Mouse (Mus musculus) neural tube, embryonic 14.5 days (tissue): ENCODE data around the gene Rnls. TPM values are rescaled to one million over a fixed set of nuclear protein-coding genes. Genes with fewer than 3 reads are reported as not detected.

Source experiments
- ATAC-seq: fragments of 200-750 bp; cut with Nextera tagmentation; 2 replicates; pipeline ENCODE4 v1.8.0; 2017; ENCODE audit warnings: low read depth, mild to moderate bottlenecking, moderate TSS enrichment, moderate library complexity
- H3K27ac ChIP-seq: fragments of 300-500 bp; sonication (generic); 2 replicates; pipeline ENCODE4 v1.5.1; 2014; ENCODE audit warnings: low read depth, mild to moderate bottlenecking, control low read depth, low read length, moderate library complexity, mixed read lengths
- H3K27me3 ChIP-seq: fragments of 300-500 bp; sonication (generic); 2 replicates; pipeline ENCODE4 v1.6.1; 2014; ENCODE audit warnings: low read length; ENCODE audit not compliant: control insufficient read depth, insufficient read depth
- H3K36me3 ChIP-seq: fragments of 300-500 bp; sonication (generic); 2 replicates; pipeline ENCODE4 v1.6.1; 2014; ENCODE audit warnings: low read length, mixed read lengths; ENCODE audit not compliant: control insufficient read depth, insufficient read depth
- H3K4me1 ChIP-seq: fragments of 300-500 bp; sonication (generic); 2 replicates; pipeline ENCODE4 v1.6.1; 2014; ENCODE audit warnings: low read length; ENCODE audit not compliant: control insufficient read depth, insufficient read depth
- H3K4me2 ChIP-seq: fragments of 300-500 bp; sonication (generic); 2 replicates; pipeline ENCODE4 v1.6.1; 2014; ENCODE audit warnings: mild to moderate bottlenecking, low read depth, low read length, control low read depth
- H3K4me3 ChIP-seq: fragments of 300-500 bp; sonication (generic); 2 replicates; pipeline ENCODE4 v1.5.1; 2014; ENCODE audit warnings: low read depth, low read length, control low read depth, mixed read lengths
- H3K9ac ChIP-seq: fragments of 300-500 bp; sonication (generic); replicated peaks from 2 replicates; pipeline ENCODE4 v1.6.1; 2014; ENCODE audit warnings: low read depth, mild to moderate bottlenecking, control low read depth, low read length, mixed read lengths
- H3K9me3 ChIP-seq: fragments of 300-500 bp; sonication (generic); 2 replicates; pipeline ENCODE4 v1.6.1; 2016; ENCODE audit warnings: low read length; ENCODE audit not compliant: control insufficient read depth
- WGBS: fragments of 180-500 bp; shearing (Covaris S2); extraction: QIAGEN DNeasy Blood & Tissue Kit; methylation state at CpG from one replicate; pipeline ENCODE4 v1.1.7; 2014; 5-methylcytosine and 5-hydroxymethylcytosine counted together
- polyA plus RNA-seq: library from polyadenylated mRNA; unstranded; fragments of >200 nt; fragmentation: Nextera tagmentation; extraction: Ambion mirVana; gene quantifications from 2 replicates; pipeline ENCODE4 v1.2.1, GENCODE M21; 2014

The Rnls gene
- polyA plus RNA-seq, 1 experiment from 2014 or later: 12.2 TPM

DNA sequence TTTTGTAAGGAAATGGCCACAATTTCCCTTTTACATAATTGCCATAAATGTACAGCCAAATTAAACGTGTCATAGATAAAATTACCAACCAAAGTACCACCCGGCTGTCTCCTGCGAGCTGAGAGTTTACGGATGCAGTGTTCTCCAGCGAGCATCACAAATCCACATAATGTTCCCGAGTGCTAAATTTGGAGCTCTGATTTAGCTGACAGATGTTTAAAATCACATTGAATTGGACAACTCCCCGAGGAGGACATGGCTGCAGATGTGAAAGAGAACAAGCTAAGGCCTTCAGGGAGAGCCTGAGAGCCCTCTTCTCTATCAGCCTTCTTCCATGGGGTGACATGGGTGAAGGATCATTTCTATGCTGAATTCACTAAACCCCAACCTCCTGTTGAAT, 278.3 kb downstream of the Rnls start:
- no peak for ATAC-seq
- no peak overlapping the region for H3K4me2 ChIP-seq
- no peaks in the 10 kb centered on the region for H3K9me3 ChIP-seq
- H3K9ac ChIP-seq: no peak overlapping the region
- 72% methylated on average over 7 of the region's 7 CpGs for WGBS
- H3K4me1 ChIP-seq: no peaks in the 10 kb centered on the region
- H3K27ac ChIP-seq: no peak overlapping the region
- no peaks in the 10 kb centered on the region for H3K36me3 ChIP-seq
- H3K4me3 ChIP-seq: no peak overlapping the region
- H3K27me3 ChIP-seq: no peaks in the 10 kb centered on the region

GRCm38 (mm10) chr19:33110404-33110803, 281.7 kb downstream of the Rnls start:
- Histone ChIP-seq H3K4me2 (no peak overlapping the region), H3K9me3 (no peaks in the 10 kb centered on the region), H3K9ac (no peak overlapping the region), H3K4me1 (no peaks in the 10 kb centered on the region), H3K4me3 (no peak overlapping the region), H3K27me3 (no peaks in the 10 kb centered on the region), H3K27ac (no peak overlapping the region), H3K36me3 (no peaks in the 10 kb centered on the region)
- no peak for ATAC-seq
- 76% methylated on average over 9 of the region's 9 CpGs for WGBS

GRCm38 (mm10) chr19:33109941-33110371, 282.1 kb downstream of the Rnls start:
- peak; percentile 49; the same call in 1 of the 2 replicates for ATAC-seq
- no peaks in the 10 kb centered on the region for H3K9me3 ChIP-seq
- no peaks in the 10 kb centered on the region for H3K36me3 ChIP-seq
- no peaks in the 10 kb centered on the region for H3K27me3 ChIP-seq
- H3K4me3 ChIP-seq: no peak overlapping the region
- H3K27ac ChIP-seq: no peak overlapping the region
- H3K4me1 ChIP-seq: no peaks in the 10 kb centered on the region
- H3K4me2 ChIP-seq: no peak overlapping the region
- no peak overlapping the region for H3K9ac ChIP-seq
- WGBS: 42% methylated on average over 6 of the region's 6 CpGs

- ATAC-seq: no peak
- Histone ChIP-seq H3K9ac (no peak overlapping the region), H3K4me1 (no peaks in the 10 kb centered on the region), H3K27me3 (no peaks in the 10 kb centered on the region), H3K4me3 (no peak overlapping the region), H3K4me2 (no peak overlapping the region), H3K27ac (no peak overlapping the region), H3K9me3 (no peaks in the 10 kb centered on the region), H3K36me3 (no peaks in the 10 kb centered on the region)
- WGBS: 89% methylated on average over 7 of the region's 7 CpGs
Measured at GRCm38 (mm10) chr19:33109141-33109540, 283.0 kb downstream of the Rnls start.

DNA sequence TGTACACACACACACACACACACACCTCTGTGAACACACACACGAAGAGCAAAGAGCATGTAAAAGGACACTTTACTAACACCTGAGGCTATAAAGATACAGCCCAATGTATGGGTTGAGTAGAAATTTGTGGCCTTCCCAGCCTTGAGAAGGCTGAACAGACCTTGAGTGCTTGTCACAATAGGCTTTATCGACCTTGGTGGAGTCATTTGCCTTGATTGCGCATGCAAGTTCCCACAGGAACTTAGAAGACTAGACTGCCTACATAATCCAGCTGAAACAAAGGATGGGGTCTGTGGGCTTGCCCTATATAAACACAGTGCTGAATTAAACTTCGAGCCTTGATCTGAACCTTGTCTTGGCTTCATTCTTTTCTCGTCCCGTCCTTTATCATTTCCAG, 288.2 kb downstream of the Rnls start:
- no peaks in the 10 kb centered on the region for H3K4me1 ChIP-seq
- H3K36me3 ChIP-seq: no peaks in the 10 kb centered on the region
- no peaks in the 10 kb centered on the region for H3K9me3 ChIP-seq
- H3K9ac ChIP-seq: no peak overlapping the region
- H3K4me3 ChIP-seq: no peak overlapping the region
- no peak overlapping the region for H3K4me2 ChIP-seq
- no peak overlapping the region for H3K27ac ChIP-seq
- WGBS: 94% methylated on average over 6 of the region's 6 CpGs
- H3K27me3 ChIP-seq: no peaks in the 10 kb centered on the region
- no peak for ATAC-seq

GRCm38 (mm10) chr19:33102783-33103139, 289.3 kb downstream of the Rnls start:
- Histone ChIP-seq H3K4me2 (no peak overlapping the region), H3K36me3 (no peaks in the 10 kb centered on the region), H3K4me1 (no peaks in the 10 kb centered on the region), H3K27ac (no peak overlapping the region), H3K9me3 (no peaks in the 10 kb centered on the region), H3K27me3 (no peaks in the 10 kb centered on the region), H3K9ac (no peak overlapping the region), H3K4me3 (no peak overlapping the region)
- ATAC-seq: no peak
- 70% methylated on average over 7 of the region's 7 CpGs for WGBS

DNA sequence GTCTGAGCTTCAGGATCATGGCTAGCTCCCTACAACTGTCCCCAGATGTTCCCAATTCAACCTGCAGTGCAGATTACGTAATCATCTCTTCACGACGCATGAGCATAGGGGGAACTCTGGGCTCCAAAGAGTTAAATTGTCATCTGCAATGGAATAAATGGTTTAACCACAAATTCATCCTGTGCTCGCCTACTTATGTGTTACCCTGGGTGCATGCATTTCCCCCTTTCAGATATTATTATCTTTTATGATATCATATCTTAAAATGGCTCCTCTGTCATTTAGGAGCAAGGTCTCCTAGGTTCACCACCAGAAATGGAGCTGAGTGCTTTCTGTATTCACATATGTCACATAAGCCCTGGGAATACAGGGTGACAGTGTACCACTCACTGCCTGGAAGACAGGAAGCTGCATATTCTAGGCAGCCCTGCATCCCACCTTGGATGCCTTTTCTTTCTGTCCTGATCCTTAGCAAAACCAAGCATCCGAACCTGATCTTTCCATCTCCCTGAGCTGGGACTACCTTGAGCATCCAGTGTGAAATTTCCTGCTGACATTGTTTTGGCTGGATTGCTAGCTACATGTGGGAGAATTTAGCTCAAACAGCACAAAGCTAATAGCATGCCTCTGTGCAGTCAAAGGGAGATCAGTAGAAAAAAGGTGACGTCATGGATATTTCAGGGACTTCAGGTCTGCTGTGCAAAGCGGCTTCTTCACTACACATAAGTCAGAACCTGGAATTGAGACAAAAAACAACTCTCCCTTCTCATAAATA, 289.9 kb downstream of the Rnls start:
- no peaks in the 10 kb centered on the region for H3K4me1 ChIP-seq
- H3K4me2 ChIP-seq: no peak overlapping the region
- no peak overlapping the region for H3K27ac ChIP-seq
- no peak overlapping the region for H3K9ac ChIP-seq
- H3K27me3 ChIP-seq: no peaks in the 10 kb centered on the region
- no peaks in the 10 kb centered on the region for H3K36me3 ChIP-seq
- ATAC-seq: peak; percentile 45
- 69% methylated on average over 7 of the region's 7 CpGs for WGBS
- H3K4me3 ChIP-seq: no peak overlapping the region
- H3K9me3 ChIP-seq: no peaks in the 10 kb centered on the region

DNA sequence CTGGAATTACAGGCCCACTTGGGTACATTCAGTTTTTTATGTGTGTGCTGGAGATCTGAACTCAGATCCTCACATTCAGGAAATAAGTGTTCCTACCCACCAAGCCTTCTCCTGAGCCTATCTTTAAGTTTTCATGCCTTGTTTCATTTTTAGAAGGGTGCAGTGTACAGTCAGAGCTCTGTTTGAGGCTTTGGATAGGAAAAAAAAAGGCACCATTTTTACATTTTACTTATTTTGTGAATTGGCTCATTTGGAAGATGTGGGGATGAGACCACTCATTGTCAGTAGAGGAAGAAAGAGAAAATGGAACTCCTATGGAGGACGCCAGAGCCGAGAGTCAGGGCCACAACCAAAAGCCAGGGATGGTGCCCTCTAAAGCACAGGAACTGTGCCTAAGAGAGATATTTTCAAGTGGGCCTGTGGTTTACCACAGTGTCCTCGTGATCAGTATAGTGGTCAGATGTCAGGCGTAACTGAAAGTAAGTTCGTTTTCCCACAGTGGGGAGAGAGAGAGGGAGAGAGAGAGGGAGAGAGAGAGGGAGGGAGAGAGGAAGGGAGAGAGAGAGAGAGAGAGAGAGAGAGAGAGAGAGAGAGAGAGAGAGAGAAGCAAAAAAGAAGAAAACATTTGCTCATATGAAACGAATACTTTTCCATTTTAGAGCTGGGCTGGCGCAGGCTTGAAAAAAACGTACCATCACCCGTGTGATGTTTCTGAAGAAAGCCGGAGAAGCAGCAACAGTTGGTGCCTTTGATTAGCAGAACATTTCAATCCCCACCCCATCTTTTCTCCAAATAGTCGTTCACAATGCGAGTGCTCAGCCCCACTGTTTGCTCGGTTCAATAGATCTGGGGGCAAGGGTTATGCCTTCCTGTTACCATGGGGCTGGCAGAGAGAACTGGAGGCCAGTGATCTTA, 290.7 kb downstream of the Rnls start:
- no peak for ATAC-seq
- H3K27me3 ChIP-seq: no peaks in the 10 kb centered on the region
- H3K9ac ChIP-seq: no peak overlapping the region
- no peak overlapping the region for H3K27ac ChIP-seq
- H3K36me3 ChIP-seq: no peaks in the 10 kb centered on the region
- no peaks in the 10 kb centered on the region for H3K9me3 ChIP-seq
- WGBS: 50% methylated on average over 13 of the region's 13 CpGs
- H3K4me1 ChIP-seq: no peaks in the 10 kb centered on the region
- no peak overlapping the region for H3K4me2 ChIP-seq
- no peak overlapping the region for H3K4me3 ChIP-seq

- no peak for ATAC-seq
- Histone ChIP-seq H3K4me2 (no peak overlapping the region), H3K9ac (no peak overlapping the region), H3K9me3 (no peaks in the 10 kb centered on the region), H3K36me3 (no peaks in the 10 kb centered on the region), H3K27ac (no peak overlapping the region), H3K4me1 (no peaks in the 10 kb centered on the region), H3K27me3 (no peaks in the 10 kb centered on the region), H3K4me3 (no peak overlapping the region)
- WGBS: 78% methylated on average over 3 of the region's 3 CpGs
Measured at GRCm38 (mm10) chr19:33100598-33100997, 291.5 kb downstream of the Rnls start.
